Mouse (Mus musculus) spleen, adult 18-20 months (tissue): ENCODE results near the gene Selenok.

Experiments used
- DNase-seq, 2 experiments: peaks; one replicate each; pipeline ENCODE4 v3.0.0; 2022; ENCODE audit warnings: mixed read lengths in 2 of 2

The Selenok gene

DNA sequence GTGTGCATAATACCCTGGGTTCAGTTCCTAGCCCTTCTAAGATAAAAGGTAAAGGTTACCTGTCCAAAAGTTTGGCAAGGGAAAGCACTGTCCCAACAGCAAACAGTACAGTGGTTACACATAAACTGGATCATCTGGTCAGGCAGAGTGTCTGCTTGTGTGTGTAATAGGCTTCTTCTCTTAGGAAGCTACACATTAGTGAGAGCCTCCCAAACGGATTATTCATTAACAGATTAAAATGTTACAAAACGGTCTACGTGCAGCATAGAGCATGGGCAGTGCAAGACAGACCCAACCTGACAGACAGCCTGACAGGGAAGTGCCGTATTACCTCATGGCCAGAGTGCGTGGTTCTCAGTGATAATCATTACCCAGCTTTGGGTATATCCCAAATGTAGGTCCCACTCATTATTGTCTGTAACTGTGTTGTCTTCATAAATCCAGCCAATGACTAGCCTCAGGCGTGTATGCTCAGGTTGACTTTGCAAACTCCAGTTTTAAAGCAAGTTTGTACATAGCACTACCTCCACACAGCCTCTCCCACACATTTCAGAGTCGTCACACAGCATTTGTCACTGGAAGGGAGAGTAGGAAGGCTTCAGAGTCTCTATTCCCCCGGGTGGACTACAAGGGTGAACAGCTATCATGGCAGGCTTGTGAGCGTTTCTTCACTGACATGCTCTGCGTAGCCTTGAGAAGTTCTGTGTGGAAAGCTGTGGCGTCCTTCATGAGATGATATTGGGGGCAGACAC, 28.1 kb downstream of the Selenok start:
- no peak for DNase-seq

DNA sequence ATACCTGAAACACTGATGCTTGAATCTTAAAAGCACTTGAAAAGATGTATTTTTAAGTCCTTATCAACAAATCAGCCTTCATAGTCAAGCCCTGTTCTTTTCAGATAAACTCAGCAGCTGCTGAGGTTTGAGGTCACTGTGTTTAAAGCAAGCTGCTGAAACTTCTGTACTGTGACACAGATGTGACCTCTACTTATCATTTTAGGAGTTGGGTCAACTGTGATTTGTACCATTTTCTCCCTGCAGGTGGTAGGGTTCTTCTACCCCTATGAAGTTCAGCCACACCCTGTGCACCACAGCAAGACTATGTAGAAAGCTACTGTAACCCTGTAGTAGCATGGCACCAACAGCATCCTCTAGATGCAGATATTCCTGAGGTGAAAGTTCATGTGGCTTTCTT, 29.2 kb downstream of the Selenok start:
- no peak for DNase-seq

DNA sequence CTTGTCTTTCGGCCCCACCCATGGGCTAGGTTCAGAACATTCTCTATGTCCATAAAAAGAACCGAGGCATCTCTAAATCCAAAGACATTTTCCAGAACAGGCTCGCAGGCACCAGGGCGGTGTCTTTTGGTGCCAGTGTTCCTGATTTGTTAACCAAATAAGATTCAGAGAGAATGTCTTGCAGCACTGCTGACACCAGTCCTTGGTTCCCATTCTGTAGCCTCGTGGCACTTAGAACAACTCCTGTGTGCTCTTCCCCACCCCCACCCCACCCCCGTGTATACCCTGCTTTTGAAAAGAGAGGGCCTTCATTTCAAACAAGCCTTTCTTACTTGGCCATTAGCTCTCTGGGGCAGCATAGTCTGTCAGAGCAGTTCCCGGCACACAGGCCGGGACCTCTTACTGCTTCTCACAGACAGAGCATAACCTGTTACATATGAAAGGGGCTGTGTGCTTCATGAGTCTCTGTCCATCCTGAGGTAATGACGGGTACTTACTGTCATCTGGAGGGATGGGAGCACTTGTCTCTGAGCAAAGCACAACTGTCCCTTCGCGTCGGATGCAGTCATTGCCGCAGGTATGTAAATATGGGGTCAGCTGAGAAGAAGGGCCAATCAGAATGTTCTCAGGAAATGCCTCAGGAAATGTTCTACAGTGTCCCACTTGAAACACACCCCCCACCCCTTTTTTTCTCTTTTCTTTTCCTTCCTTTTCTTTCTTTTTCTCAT, 30.8 kb downstream of the Selenok start:
- no peak for DNase-seq

DNA sequence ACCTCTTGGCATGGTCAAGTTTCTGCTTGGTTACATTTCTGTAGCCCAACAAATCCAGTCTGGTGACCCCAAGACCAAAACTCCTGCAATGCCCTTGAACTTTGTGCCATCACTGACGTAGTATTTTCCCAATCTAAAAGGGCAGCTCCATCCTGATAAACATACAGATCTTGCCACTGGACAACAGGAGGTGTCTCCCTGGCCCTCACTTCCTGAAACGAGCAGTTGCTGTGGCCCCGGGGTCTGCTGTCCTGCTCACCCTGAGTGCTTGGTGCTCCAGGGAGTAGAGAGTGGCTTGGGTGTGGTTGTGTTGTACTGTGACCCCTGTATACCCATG, 31.3 kb downstream of the Selenok start:
- DNase-seq: no peak

DNA sequence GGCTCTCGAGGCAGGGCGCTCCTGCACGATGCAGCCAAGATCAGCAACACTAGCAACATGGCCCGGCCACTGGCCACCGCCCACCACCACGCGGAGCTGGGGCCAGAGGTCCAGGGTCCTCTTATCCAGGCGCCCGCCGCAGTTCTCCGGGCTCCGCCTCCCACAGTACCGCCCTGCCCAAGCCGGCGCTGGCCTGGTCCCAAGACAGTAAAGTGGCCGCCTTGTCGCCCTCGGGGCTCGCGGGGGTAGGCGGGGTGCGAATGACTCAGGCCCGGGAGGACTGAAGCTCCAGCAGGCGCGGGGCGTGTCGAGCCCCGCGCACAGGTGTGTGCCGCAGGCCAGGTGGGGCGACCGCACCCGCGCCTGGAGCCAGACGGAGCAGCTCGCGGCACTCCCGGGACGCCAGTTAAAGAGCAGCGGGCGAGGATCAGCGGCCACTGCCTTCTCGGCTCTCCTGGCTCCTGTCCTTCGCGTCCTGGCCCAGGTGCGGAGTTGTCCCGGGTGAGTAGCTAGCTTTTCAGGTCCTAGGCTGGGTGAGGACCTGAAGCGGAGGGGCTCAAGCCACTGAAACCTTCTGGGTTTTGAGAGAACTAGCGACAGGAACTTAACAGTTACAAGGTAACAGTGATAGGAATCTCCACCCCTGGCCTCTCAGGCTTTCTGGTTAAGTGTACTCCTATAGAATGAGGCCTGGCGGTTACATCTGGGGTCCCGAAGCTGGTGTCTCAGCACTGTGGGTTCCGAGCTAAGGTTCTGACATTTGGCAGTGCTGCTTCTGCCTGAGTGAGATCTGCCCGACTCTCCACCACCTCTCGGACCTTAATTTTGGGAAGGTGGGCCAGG, 40.8 kb downstream of the Selenok start, which contains the start of the genes Il17rb and Chdh:
Gene Il17rb (minus strand): TSS at position 164 of the 843 bp plus-strand sequence.
Gene Chdh (plus strand): TSS at position 291 of the 843 bp plus-strand sequence.
- DNase-seq: no peak

DNA sequence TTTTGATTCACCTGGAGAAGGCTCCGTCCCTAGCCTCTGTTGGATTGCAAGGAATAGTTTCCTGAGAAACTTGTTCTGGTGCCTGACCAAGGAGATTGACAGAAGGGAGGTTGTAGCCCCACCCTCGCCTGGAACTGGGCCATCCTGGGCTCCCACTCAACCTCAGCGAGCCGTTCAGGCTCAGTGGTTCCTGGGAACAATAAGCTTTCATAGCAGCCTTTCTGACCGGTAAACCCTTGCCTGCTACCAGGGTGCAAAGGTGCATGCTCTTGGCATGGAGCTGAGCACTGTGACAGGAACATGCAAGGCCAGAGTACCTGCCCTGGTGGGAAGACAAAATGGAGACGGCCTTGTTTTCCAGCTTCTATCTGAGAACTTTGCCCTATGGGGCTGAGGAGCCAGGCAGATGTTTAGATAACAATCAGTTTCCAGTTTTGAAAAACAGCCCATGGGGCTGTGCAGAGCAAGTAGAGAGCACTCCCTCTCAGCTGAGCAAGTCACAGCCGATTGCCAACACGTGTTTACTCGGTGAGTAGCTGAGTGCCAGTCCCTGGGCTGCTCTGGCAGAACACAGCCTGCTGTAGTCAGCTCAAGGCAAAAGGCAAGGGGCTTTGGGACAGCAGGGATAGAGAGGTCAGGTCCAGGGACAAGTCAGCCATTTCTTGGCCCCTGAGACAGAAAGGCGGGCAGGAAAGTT, 41.9 kb downstream of the Selenok start:
- DNase-seq: no peak

DNA sequence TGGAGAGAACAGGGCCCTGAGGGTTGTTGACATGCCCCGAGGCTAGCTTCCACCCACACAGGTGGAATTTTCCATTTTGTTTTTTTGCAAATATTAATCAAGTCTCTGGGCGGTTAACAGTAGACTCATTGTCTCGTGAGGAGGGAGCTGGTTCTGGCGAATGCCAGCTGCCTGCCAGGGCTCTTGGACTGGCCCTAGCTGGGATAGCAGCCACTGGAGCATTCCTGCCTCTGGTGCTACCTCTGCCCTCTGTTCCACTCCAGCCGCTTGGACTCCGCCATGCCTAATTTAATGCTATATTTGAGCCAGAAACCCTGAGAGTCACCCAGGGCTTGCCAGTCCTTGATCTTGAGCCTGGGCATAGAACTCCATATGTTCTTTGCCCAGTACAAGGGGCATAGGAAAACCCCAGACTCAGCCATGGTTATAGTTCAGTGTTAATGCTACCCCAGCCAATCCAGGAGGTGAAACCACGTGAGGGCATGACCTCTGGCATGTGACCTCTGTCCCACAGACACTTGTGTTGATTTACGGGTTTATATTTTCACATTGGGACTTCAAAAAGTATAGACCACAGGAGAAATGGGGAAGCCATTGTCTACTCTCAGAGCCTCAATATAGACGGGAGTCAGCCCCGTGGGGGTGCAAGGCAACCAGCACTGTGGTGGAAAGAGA, 43.9 kb downstream of the Selenok start:
- DNase-seq: no peak

DNA sequence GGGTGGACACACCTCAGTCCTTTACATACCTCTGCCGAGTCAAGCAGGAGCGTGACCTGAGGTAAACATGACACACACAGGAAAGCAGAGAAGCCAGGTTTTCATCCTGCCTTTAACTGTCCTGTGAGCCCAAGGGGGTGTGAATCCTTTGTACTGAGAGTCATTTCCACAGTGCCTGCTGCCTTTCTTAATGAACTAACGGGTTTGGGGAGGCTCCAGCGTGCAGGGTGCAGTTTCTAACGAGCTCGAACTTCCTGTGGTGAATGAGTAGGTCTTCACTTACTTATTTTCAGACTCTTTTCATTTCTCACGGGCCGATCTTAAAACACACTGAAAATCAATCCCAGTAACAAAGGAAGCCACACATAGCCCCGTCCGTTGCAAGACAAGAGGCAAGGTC, 46.4 kb downstream of the Selenok start:
- DNase-seq: no peak

DNA sequence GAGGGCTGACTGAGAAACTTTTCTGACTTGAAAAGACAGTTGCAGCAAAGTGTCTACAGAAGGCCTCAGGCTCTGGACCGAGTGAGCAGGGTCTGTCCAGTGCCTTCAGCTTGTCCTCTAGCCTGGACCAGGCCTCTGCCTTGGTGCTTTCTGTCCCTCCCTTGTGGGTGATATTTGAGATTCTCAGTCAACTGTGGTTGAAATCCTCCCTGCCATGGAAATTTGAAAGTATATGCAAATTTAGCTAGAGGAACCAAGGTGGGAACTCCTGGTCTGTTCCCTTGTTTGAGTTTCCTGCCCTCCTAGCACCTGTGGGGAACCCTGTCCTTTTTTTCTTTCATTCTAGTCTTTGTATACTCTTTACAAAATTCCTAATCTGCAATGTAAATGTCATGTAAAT, 46.9 kb downstream of the Selenok start:
- no peak for DNase-seq

DNA sequence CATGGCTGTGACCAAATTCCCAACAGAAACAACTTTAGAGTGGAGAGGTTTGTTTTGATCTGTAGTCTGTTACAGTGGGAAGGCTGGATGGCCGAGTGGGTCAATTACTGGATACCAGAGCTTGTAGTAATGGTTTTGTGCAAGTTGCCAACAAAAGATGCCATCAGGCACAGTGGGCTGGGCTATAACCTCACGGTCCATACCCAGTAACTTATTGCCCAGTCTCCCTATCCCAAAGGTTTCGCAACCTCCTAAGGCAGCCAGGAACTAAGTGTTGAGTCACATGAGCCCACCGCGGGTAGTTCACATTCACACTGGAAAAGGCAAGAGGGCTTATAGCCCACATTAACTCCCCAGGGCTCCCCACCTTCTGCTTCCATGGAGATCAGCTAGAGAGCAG, 48.6 kb downstream of the Selenok start:
- DNase-seq: no peak

DNA sequence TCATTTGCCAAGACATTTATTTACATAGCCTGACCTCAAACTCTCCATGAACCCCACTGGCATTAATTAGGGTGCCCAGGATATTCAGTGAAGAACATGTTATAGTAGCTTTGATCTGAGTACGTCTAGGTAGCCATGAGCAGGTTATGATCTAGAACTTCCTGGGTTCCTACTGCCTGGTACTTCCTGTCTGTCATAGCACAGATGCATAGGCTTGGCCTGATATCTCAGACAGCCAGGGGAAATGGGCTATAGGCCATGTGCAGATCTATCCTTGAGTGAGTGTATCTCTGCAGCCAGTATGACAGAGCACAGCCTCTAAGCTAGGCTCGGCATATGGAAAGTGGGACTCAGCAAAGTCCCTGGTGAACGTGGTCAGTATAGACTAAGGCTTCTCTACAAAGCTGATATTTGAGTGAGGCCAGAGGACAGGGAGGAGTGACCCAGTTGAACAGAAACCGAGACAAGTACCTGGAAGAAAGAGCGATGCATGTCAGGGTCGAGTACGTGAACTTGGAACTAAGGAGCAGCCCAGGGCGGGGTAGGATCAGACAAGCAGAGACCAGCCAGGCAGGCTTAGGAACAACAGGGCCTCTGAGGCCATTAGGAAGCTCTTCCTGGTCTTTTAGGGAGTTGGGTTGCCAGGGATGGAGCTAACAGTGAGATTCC, 49.8 kb downstream of the Selenok start:
- DNase-seq: no peak

DNA sequence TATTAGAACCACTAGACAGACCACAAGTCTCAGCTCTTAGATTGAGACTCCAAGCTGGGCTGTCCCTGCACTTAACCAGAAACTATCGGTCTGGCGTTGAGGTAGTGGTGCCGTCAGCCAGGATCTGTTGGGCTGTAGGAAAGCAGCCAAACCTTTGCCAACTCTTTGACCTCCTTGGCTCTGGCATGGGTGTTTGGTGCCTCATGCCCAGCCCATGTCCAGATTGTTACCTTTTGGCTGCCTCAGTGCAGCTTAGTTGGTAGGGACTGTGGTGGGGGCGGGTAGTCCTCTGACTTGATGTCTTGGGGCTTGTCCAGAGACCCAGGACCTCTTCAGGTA, 50.3 kb downstream of the Selenok start:
- no peak for DNase-seq

DNA sequence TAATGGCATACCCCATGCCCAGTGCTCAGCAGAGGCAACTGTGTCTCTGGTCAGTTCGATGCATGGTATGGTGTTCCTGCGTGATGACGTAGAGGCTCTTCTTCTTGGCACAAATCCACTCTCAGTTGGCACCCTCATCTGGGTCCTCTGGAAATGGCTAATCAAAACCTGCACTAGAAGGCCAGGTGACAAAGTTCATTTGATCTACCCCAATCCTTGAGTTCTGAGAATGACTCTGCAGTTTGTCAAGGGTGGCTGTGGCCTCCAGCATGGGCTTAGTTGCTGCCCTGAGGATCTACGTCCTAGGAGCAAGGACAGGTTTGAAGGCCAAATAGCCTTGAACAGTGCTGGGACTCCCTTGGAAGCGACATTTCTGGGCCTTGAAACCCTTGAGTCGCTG, 50.7 kb downstream of the Selenok start:
- DNase-seq: no peak

DNA sequence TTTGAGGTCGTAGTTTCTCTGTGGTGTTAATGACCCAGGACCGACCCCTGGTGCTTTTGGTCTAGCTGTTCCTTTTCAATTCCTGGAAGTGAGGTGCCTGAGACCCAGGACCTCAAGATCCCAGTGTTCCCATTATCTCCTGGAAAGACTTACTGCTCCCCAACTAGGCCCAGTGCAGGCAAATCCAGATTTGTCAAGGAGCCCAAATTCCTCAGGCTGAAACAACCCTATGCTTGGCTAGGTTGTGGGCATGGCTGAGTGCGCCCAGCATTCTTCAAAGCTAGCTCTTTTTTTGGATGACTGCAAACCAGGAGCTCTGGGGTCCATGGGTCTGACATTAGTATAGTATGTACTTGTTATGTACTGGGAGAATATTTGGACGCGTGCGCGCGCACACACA, 51.3 kb downstream of the Selenok start:
- no peak for DNase-seq

DNA sequence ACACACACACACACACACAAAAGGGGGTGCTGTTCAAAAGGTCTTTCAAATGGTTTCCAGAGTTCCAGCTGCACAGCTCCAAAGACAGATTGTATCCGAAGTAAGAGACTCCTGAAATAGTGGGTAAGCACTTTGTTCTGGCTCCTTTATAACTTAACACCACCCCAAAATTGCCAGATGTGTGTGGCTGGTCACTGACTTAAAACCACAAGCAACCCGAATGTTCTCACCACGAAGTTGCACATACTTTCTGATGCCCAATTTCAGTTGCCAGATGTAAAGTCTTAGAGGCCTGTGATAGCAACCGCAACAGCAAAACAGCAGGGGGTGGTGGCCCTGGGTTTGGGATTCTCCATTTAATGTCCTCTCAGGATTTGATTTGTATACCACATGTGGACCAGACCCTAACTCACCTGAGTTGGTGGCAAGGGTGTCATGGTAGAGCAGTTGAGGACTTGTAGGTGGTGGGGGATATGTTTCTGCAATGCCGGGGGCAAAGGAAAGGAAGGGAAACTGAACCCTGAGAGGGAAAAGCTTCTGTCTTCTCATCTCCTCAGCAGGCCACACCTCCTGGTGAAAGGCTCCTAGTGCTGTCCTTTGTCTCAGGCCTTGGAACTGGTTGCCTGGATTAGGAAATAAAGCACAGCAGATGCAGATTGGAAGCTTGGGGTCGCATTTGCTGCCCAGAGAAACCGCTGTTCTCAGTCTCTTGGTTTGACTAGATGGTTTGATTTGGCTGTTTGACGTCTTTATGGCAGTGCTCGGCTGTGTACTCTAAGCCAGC, 51.9 kb downstream of the Selenok start:
- no peak for DNase-seq

DNA sequence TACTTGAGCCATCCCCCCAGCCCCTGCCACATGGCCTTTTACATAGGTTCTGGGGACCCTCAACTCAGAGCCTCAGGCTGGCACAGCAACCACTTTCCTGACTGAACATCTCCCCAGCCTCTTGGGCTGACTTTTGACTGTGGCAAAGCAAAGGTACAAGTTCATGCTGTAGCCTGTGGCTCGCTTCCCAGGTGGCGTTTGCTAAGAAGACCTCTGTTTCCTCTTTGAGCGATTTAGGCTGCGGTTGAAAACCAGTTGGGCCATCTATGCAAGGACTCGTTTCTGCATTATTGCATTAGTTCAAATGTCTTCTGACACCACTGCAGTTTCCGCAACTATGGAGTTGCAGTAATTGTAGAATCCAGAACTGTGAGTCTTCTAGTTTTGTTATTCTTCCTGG, 54.4 kb downstream of the Selenok start:
- DNase-seq: no peak

DNA sequence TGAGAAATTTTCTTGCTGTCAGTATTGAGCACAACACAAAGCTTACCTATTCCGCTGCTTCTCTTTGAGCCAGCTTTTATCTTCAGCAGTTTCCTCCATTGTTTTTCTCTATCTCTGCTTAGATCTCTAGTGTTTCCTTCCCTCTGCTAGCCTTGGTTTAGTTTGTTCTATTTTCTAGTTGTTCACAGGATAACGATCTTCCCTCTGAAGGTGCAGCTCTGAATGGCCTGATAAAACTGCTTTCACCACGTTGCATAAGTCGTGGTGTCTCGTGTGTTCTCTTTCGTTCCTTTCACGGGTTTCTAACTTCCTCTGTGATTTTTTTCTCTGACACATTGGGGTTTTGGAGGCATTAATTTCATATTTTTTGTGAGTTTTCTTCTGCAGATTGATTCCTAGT, 56.3 kb downstream of the Selenok start:
- no peak for DNase-seq
